Mouse (Mus musculus) embryonic fibroblast, embryonic 13.5 days (primary cell): ENCODE data around the gene Helt. TPM values are rescaled to one million over a fixed set of nuclear protein-coding genes. Genes with fewer than 3 reads are reported as not detected.

Experiments
- H3K27ac ChIP-seq: 2 replicates; pipeline ENCODE4 v1.5.1; 2012; ENCODE audit warnings: low read length, control low read depth, inconsistent platforms; ENCODE audit not compliant: insufficient read depth
- H3K4me1 ChIP-seq: 2 replicates; pipeline ENCODE4 v1.6.1; 2011; ENCODE audit warnings: low read length; ENCODE audit not compliant: control insufficient read depth, insufficient read depth
- H3K4me3 ChIP-seq: 2 replicates; pipeline ENCODE4 v1.5.1; 2011; ENCODE audit warnings: mild to moderate bottlenecking, control low read depth, low read length; ENCODE audit not compliant: insufficient read depth
- CTCF ChIP-seq: IDR thresholded peaks from 2 replicates; pipeline ENCODE4 v1.5.1; 2011; ENCODE audit warnings: mild to moderate bottlenecking, control low read depth, low read length, moderate library complexity, borderline replicate concordance; ENCODE audit not compliant: insufficient read depth
- POLR2A ChIP-seq: IDR thresholded peaks from 2 replicates; pipeline ENCODE4 v1.6.1; 2011; ENCODE audit warnings: low read depth, mild to moderate bottlenecking, control low read depth, low read length, moderate library complexity
- polyA plus RNA-seq: library from polyadenylated mRNA; stranded (reverse); fragments of >200 nt; gene quantifications from 2 replicates; pipeline ENCODE4 v1.2.4, GENCODE M21; 2011; ENCODE audit warnings: low read depth; ENCODE audit not compliant: missing spikeins, insufficient read length

The Helt gene
- not detected in 2 replicates for polyA plus RNA-seq

GRCm38 (mm10) chr8:46294181-46294892 is at the start of gene Helt:
Gene Helt, minus strand, starts transcription at chr8:46294671.
- H3K27ac ChIP-seq: no peak within 1 kb of the TSS
- no peaks in the 10 kb centered on the region for H3K4me1 ChIP-seq
- TF ChIP-seq CTCF: no peak
- no peak for TF ChIP-seq POLR2A
- no peak within 1 kb of the TSS for H3K4me3 ChIP-seq

- H3K27ac ChIP-seq: no peak overlapping the region
- TF ChIP-seq CTCF (no peak), POLR2A (no peak)
- H3K4me1 ChIP-seq: no peaks in the 10 kb centered on the region
- H3K4me3 ChIP-seq: no peak overlapping the region
Observed at GRCm38 (mm10) chr8:46342272-46342671, 47.8 kb upstream of the Helt start.

- Histone ChIP-seq H3K4me3 (no peak overlapping the region), H3K4me1 (no peaks in the 10 kb centered on the region), H3K27ac (no peak overlapping the region)
- TF ChIP-seq CTCF (no peak), POLR2A (no peak)
Observed at GRCm38 (mm10) chr8:46340381-46341273, 46.2 kb upstream of the Helt start.

GRCm38 (mm10) chr8:46339317-46339716 is 44.8 kb upstream of the Helt start:
- Histone ChIP-seq H3K4me1 (no peaks in the 10 kb centered on the region), H3K4me3 (no peak overlapping the region), H3K27ac (no peak overlapping the region)
- TF ChIP-seq POLR2A (no peak), CTCF (no peak)

- Histone ChIP-seq H3K4me3 (no peak overlapping the region), H3K27ac (no peak overlapping the region), H3K4me1 (no peaks in the 10 kb centered on the region)
- TF ChIP-seq POLR2A: no peak
Observed at GRCm38 (mm10) chr8:46336351-46336750, 41.9 kb upstream of the Helt start.

GRCm38 (mm10) chr8:46332389-46333061 is 38.1 kb upstream of the Helt start:
- TF ChIP-seq CTCF (no peak), POLR2A (no peak)
- Histone ChIP-seq H3K4me1 (no peaks in the 10 kb centered on the region), H3K27ac (no peak overlapping the region), H3K4me3 (no peak overlapping the region)

- Histone ChIP-seq H3K4me3 (no peak overlapping the region), H3K4me1 (no peaks in the 10 kb centered on the region), H3K27ac (no peak overlapping the region)
- TF ChIP-seq CTCF (no peak), POLR2A (no peak)
Observed at GRCm38 (mm10) chr8:46331801-46332200, 37.3 kb upstream of the Helt start.

GRCm38 (mm10) chr8:46329396-46329795 is 34.9 kb upstream of the Helt start:
- no peak overlapping the region for H3K27ac ChIP-seq
- TF ChIP-seq CTCF: no peak
- no peak for TF ChIP-seq POLR2A
- no peaks in the 10 kb centered on the region for H3K4me1 ChIP-seq
- no peak overlapping the region for H3K4me3 ChIP-seq

GRCm38 (mm10) chr8:46327284-46327683 is 32.8 kb upstream of the Helt start:
- H3K4me3 ChIP-seq: no peak overlapping the region
- H3K27ac ChIP-seq: no peak overlapping the region
- TF ChIP-seq POLR2A: no peak
- TF ChIP-seq CTCF: no peak
- no peaks in the 10 kb centered on the region for H3K4me1 ChIP-seq
